ENCODE assay signal across 8 mouse cellular contexts in genomic region chr1:133177480-133178172, GRCm38 (mm10). TPM values are rescaled to one million over a fixed set of nuclear protein-coding genes. Genes with fewer than 3 reads are reported as not detected.
DNase-seq lines count a peak whose midpoint lies in the region; ATAC-seq and TF ChIP-seq lines count a peak whose summit lies in the region.

No protein-coding gene starts in this region.

- no peaks in the 10 kb centered on the region for H3K27me3 ChIP-seq in forebrain, embryonic 14.5 days (replicated peaks; ENCODE audit: control insufficient read depth, insufficient read depth, low read length)
- H3K27me3 ChIP-seq in forebrain, embryonic 12.5 days = peaks cover 24% of the 10 kb centered on the region
- peaks cover 13% of the 10 kb centered on the region for H3K27me3 ChIP-seq in embryonic facial prominence, embryonic 14.5 days (replicated peaks; ENCODE audit: control insufficient read depth, insufficient read depth, low read length)
- H3K27me3 ChIP-seq in intestine, postnatal 0 days (replicated peaks; ENCODE audit: control insufficient read depth, insufficient read depth, low read length) = no peaks in the 10 kb centered on the region
- peaks cover 19% of the 10 kb centered on the region for H3K27me3 ChIP-seq in lung, postnatal 0 days (replicated peaks; ENCODE audit: insufficient read depth, low read length)

- TF ChIP-seq EP300 in lung, postnatal 0 days (IDR thresholded peaks at IDR 0.05) = no peak

- no peak for ATAC-seq in forebrain, embryonic 14.5 days
- ATAC-seq in forebrain, embryonic 12.5 days (ENCODE audit: low FRiP score) = no peak
- ATAC-seq in embryonic facial prominence, embryonic 14.5 days (ENCODE audit: low read depth) = no peak
- ATAC-seq in intestine, postnatal 0 days = peak; percentile 21; the same call in 1 of the 2 replicates
- ATAC-seq in lung, postnatal 0 days = peak; percentile 43

- no peaks in the 10 kb centered on the region for H3K9me3 ChIP-seq in forebrain, embryonic 14.5 days (replicated peaks; ENCODE audit: control insufficient read depth, low read length)
- no peaks in the 10 kb centered on the region for H3K9me3 ChIP-seq in forebrain, embryonic 12.5 days
- no peaks in the 10 kb centered on the region for H3K9me3 ChIP-seq in embryonic facial prominence, embryonic 14.5 days (ENCODE audit: control insufficient read depth, low read length)
- H3K9me3 ChIP-seq in intestine, postnatal 0 days (ENCODE audit: control insufficient read depth) = no peaks in the 10 kb centered on the region
- no peaks in the 10 kb centered on the region for H3K9me3 ChIP-seq in lung, postnatal 0 days (ENCODE audit: low read length)

- TF ChIP-seq CTCF in intestine, postnatal 0 days (IDR thresholded peaks at IDR 0.05; ENCODE audit: low read depth) = peak; percentile 97
- peak; percentile 98 for TF ChIP-seq CTCF in lung, postnatal 0 days (IDR thresholded peaks at IDR 0.05)

- no peak overlapping the region for H3K9ac ChIP-seq in forebrain, embryonic 14.5 days (ENCODE audit: low read length)
- no peak overlapping the region for H3K9ac ChIP-seq in forebrain, embryonic 12.5 days
- H3K9ac ChIP-seq in embryonic facial prominence, embryonic 14.5 days (ENCODE audit: low read depth, low read length) = no peak overlapping the region
- H3K9ac ChIP-seq in intestine, postnatal 0 days (ENCODE audit: low read depth, low read length) = no peak overlapping the region
- H3K9ac ChIP-seq in lung, postnatal 0 days (replicated peaks; ENCODE audit: low read depth) = no peak overlapping the region

- WGBS in forebrain, embryonic 14.5 days = 54% methylated on average over 8 of the region's 8 CpGs
- 52% methylated on average over 8 of the region's 8 CpGs for WGBS in forebrain, embryonic 12.5 days
- WGBS in embryonic facial prominence, embryonic 14.5 days = 50% methylated on average over 8 of the region's 8 CpGs
- WGBS in intestine, postnatal 0 days = 34% methylated on average over 8 of the region's 8 CpGs
- WGBS in lung, postnatal 0 days = 32% methylated on average over 8 of the region's 8 CpGs

- H3K27ac ChIP-seq in forebrain, embryonic 14.5 days (ENCODE audit: low read depth, low read length) = no peak overlapping the region
- H3K27ac ChIP-seq in forebrain, embryonic 12.5 days = no peak overlapping the region
- no peak overlapping the region for H3K27ac ChIP-seq in embryonic facial prominence, embryonic 14.5 days (replicated peaks; ENCODE audit: low read depth, low read length)
- no peak overlapping the region; the same call in 1 of the 2 replicates for H3K27ac ChIP-seq in intestine, postnatal 0 days (ENCODE audit: low read depth, low read length)
- H3K27ac ChIP-seq in lung, postnatal 0 days (ENCODE audit: low read length) = no peak overlapping the region

- no peak overlapping the region for H3K4me3 ChIP-seq in forebrain, embryonic 14.5 days (ENCODE audit: low read depth, low read length)
- no peak overlapping the region for H3K4me3 ChIP-seq in forebrain, embryonic 12.5 days (replicated peaks)
- no peak overlapping the region for H3K4me3 ChIP-seq in embryonic facial prominence, embryonic 14.5 days (ENCODE audit: low read depth, low read length)
- no peak overlapping the region for H3K4me3 ChIP-seq in intestine, postnatal 0 days (ENCODE audit: low read depth, low read length)
- H3K4me3 ChIP-seq in lung, postnatal 0 days (ENCODE audit: low read depth, low read length) = no peak overlapping the region

- H3K4me2 ChIP-seq in forebrain, embryonic 14.5 days (ENCODE audit: low read length) = no peak overlapping the region
- H3K4me2 ChIP-seq in forebrain, embryonic 12.5 days = no peak overlapping the region
- H3K4me2 ChIP-seq in embryonic facial prominence, embryonic 14.5 days (ENCODE audit: low read depth, low read length) = no peak overlapping the region
- H3K4me2 ChIP-seq in intestine, postnatal 0 days (replicated peaks; ENCODE audit: low read depth) = no peak overlapping the region
- no peak overlapping the region for H3K4me2 ChIP-seq in lung, postnatal 0 days (replicated peaks; ENCODE audit: low read depth, low read length)

- no peaks in the 10 kb centered on the region for H3K36me3 ChIP-seq in forebrain, embryonic 14.5 days (ENCODE audit: control insufficient read depth, insufficient read depth, low read length)
- H3K36me3 ChIP-seq in forebrain, embryonic 12.5 days (replicated peaks) = no peaks in the 10 kb centered on the region
- no peaks in the 10 kb centered on the region for H3K36me3 ChIP-seq in embryonic facial prominence, embryonic 14.5 days (ENCODE audit: control insufficient read depth, insufficient read depth, low read length)
- peaks cover 16% of the 10 kb centered on the region for H3K36me3 ChIP-seq in intestine, postnatal 0 days (ENCODE audit: control insufficient read depth, insufficient read depth)
- H3K36me3 ChIP-seq in lung, postnatal 0 days (ENCODE audit: insufficient read depth, low read length) = no peaks in the 10 kb centered on the region

- peak; percentile 77 for DNase-seq in forebrain, embryonic 14.5 days (ENCODE audit: low spot score)
- peak; percentile 81 for DNase-seq in 3T3-L1 (ENCODE audit: low read depth, low spot score)
- DNase-seq in adrenal gland, postnatal 36 days = peak; percentile 67 to 79
- DNase-seq in embryonic facial prominence, embryonic 14.5 days (ENCODE audit: low spot score) = peak; percentile 65
- peak; percentile 84 for DNase-seq in lung, postnatal 0 days (ENCODE audit: low spot score)
- DNase-seq in spleen, adult 12 weeks (ENCODE audit: low spot score) = peak; percentile 22

- no peaks in the 10 kb centered on the region for H3K4me1 ChIP-seq in forebrain, embryonic 14.5 days (ENCODE audit: control insufficient read depth, insufficient read depth, low read length)
- H3K4me1 ChIP-seq in forebrain, embryonic 12.5 days = peaks cover 13% of the 10 kb centered on the region
- H3K4me1 ChIP-seq in embryonic facial prominence, embryonic 14.5 days (ENCODE audit: control insufficient read depth, insufficient read depth, low read length) = peaks cover 11% of the 10 kb centered on the region
- no peaks in the 10 kb centered on the region for H3K4me1 ChIP-seq in intestine, postnatal 0 days (replicated peaks; ENCODE audit: control insufficient read depth, insufficient read depth, low read length)
- no peaks in the 10 kb centered on the region for H3K4me1 ChIP-seq in lung, postnatal 0 days (ENCODE audit: insufficient read depth, low read depth, low read length)

RNA-seq across cellular contexts. Expression of gene Plekha6, which starts 13.6 kb away (rescaled TPM):
- polyA plus RNA-seq in forebrain, embryonic 14.5 days (2014; fragmentation: Nextera tagmentation; extraction: Ambion mirVana) = 7.3 and 9.7 TPM in 2 replicates
- 20.3 and 20.6 TPM in 2 replicates for polyA plus RNA-seq in forebrain, embryonic 12.5 days (2016; fragmentation: Nextera tagmentation; extraction: Ambion mirVana)
- total RNA-seq in adrenal gland, postnatal 36 days (2021) = 10 to 100 TPM; 14.3 to 18.8 TPM
- polyA plus RNA-seq in embryonic facial prominence, embryonic 14.5 days (2014; fragmentation: Nextera tagmentation; extraction: Ambion mirVana) = 4.4 and 6.3 TPM in 2 replicates
- polyA plus RNA-seq in intestine, postnatal 0 days (2015; fragmentation: Nextera tagmentation; extraction: Ambion mirVana) = 7.5 and 8.0 TPM in 2 replicates
- polyA plus RNA-seq in lung, postnatal 0 days (2015; fragmentation: Nextera tagmentation; extraction: Ambion mirVana) = 3.2 and 5.0 TPM in 2 replicates

RNA-seq across cellular contexts. Expression of gene Ppp1r15b, which starts 46.7 kb away (rescaled TPM):
- 26.6 and 31.6 TPM in 2 replicates for polyA plus RNA-seq in forebrain, embryonic 14.5 days (2014; fragmentation: Nextera tagmentation; extraction: Ambion mirVana)
- polyA plus RNA-seq in forebrain, embryonic 12.5 days (2016; fragmentation: Nextera tagmentation; extraction: Ambion mirVana) = 58.3 and 63.5 TPM in 2 replicates
- total RNA-seq in adrenal gland, postnatal 36 days (2021) = 10 to 100 TPM; 92.4 to 97.3 TPM
- 42.0 and 42.1 TPM in 2 replicates for polyA plus RNA-seq in embryonic facial prominence, embryonic 14.5 days (2014; fragmentation: Nextera tagmentation; extraction: Ambion mirVana)
- polyA plus RNA-seq in intestine, postnatal 0 days (2015; fragmentation: Nextera tagmentation; extraction: Ambion mirVana) = 28.5 and 33.0 TPM in 2 replicates
- polyA plus RNA-seq in lung, postnatal 0 days (2015; fragmentation: Nextera tagmentation; extraction: Ambion mirVana) = 19.5 and 20.0 TPM in 2 replicates

Comparison
In these comparisons a context has a peak if more than half of its experiments do, and no peak if none do; other contexts are left out.
1. ATAC-seq: peak in intestine, postnatal 0 days (single experiment) and lung, postnatal 0 days (single experiment); none in forebrain, embryonic 14.5 days (single experiment), forebrain, embryonic 12.5 days (single experiment) and embryonic facial prominence, embryonic 14.5 days (single experiment).
2. DNase-seq: peak in every context shown above with its lines; median percentile 84 in lung, postnatal 0 days; 81 in 3T3-L1; 77 in forebrain, embryonic 14.5 days; 73 in adrenal gland, postnatal 36 days; 65 in embryonic facial prominence, embryonic 14.5 days; 22 in spleen, adult 12 weeks.